Mouse (Mus musculus) MEL-GATA-1-ER (cell line): ENCODE results near the gene Epha5.

Experiments used
- DNase-seq: peaks from one replicate; pipeline ENCODE4 v3.0.0-alpha.2; 2012; ENCODE audit warnings: low read depth; ENCODE audit errors: extremely low read depth

The Epha5 gene

GRCm38 (mm10) chr5:84417062-84417879, at the start of gene Epha5:
Gene Epha5 (minus strand): TSS chr5:84417382.
- no peak for DNase-seq

- no peak for DNase-seq
Observed at GRCm38 (mm10) chr5:84456216-84456615, 39.0 kb upstream of the Epha5 start.

GRCm38 (mm10) chr5:84454641-84455040, 37.5 kb upstream of the Epha5 start:
- DNase-seq, result no peak

GRCm38 (mm10) chr5:84453839-84454238, 36.7 kb upstream of the Epha5 start:
- no peak for DNase-seq

- DNase-seq, result no peak
Observed at GRCm38 (mm10) chr5:84440232-84440631, 23.1 kb upstream of the Epha5 start.

- DNase-seq, result no peak
Observed at GRCm38 (mm10) chr5:84415961-84416821, 991 bp downstream of the Epha5 start.

GRCm38 (mm10) chr5:84414931-84415431, 2.2 kb downstream of the Epha5 start:
- DNase-seq, result no peak

- no peak for DNase-seq
Observed at GRCm38 (mm10) chr5:84413026-84413425, 4.2 kb downstream of the Epha5 start.

GRCm38 (mm10) chr5:84408370-84408769, 8.8 kb downstream of the Epha5 start:
- no peak for DNase-seq

GRCm38 (mm10) chr5:84397085-84397484, 20.1 kb downstream of the Epha5 start:
- DNase-seq, result no peak

- no peak for DNase-seq
Observed at GRCm38 (mm10) chr5:84365334-84365733, 51.8 kb downstream of the Epha5 start.

- no peak for DNase-seq
Observed at GRCm38 (mm10) chr5:84359430-84359829, 57.8 kb downstream of the Epha5 start.

- no peak for DNase-seq
Observed at GRCm38 (mm10) chr5:84353069-84353468, 64.1 kb downstream of the Epha5 start.

GRCm38 (mm10) chr5:84346728-84347499, 70.3 kb downstream of the Epha5 start:
- DNase-seq, result no peak

- DNase-seq, result no peak
Observed at GRCm38 (mm10) chr5:84335834-84336465, 81.2 kb downstream of the Epha5 start.

- no peak for DNase-seq
Observed at GRCm38 (mm10) chr5:84334481-84334880, 82.7 kb downstream of the Epha5 start.

GRCm38 (mm10) chr5:84331631-84332030, 85.6 kb downstream of the Epha5 start:
- no peak for DNase-seq

- DNase-seq, result no peak
Observed at GRCm38 (mm10) chr5:84320553-84320952, 96.6 kb downstream of the Epha5 start.

GRCm38 (mm10) chr5:84320138-84320537, 97.0 kb downstream of the Epha5 start:
- no peak for DNase-seq

GRCm38 (mm10) chr5:84318814-84319340, 98.3 kb downstream of the Epha5 start:
- no peak for DNase-seq

- DNase-seq, result no peak
Observed at GRCm38 (mm10) chr5:84317839-84318238, 99.3 kb downstream of the Epha5 start.
